Mouse (Mus musculus): Measurements from ENCODE around the gene Adap2. TPM values are rescaled to one million over a fixed set of nuclear protein-coding genes. Genes with fewer than 3 reads are reported as not detected.

Adap2 gene
- polyA plus RNA-seq, 1 experiment from 2014 or later, result 2.7 TPM

GRCm38 (mm10) chr11:80196351-80196750 is 42.4 kb downstream of the Adap2 start:
- no peaks in the 10 kb centered on the region for H3K27me3 ChIP-seq (replicated peaks; ENCODE audit: control insufficient read depth, insufficient read depth, low read length)
- DNase-seq (ENCODE audit: low spot score) (no peak), ATAC-seq (replicated peaks; ENCODE audit: low FRiP score) (no peak)
- H3K9ac ChIP-seq (ENCODE audit: low read depth, low read length), result no peak overlapping the region
- H3K4me2 ChIP-seq, result no peak overlapping the region
- WGBS, result 81% methylated on average over 7 of the region's 7 CpGs
- H3K4me1 ChIP-seq (replicated peaks; ENCODE audit: control insufficient read depth, insufficient read depth, low read length), result no peaks in the 10 kb centered on the region
- no peaks in the 10 kb centered on the region for H3K9me3 ChIP-seq (ENCODE audit: control insufficient read depth, low read length)
- H3K36me3 ChIP-seq (ENCODE audit: control insufficient read depth, insufficient read depth, low read length), result peaks cover 9% of the 10 kb centered on the region
- no peak overlapping the region for H3K27ac ChIP-seq (ENCODE audit: low read depth, low read length)
- H3K4me3 ChIP-seq (ENCODE audit: low read depth, low read length), result no peak overlapping the region

GRCm38 (mm10) chr11:80199316-80199715 is 45.4 kb downstream of the Adap2 start:
- 86% methylated on average over 3 of the region's 3 CpGs for WGBS
- Histone ChIP-seq H3K27ac (ENCODE audit: low read depth, low read length) (no peak overlapping the region), H3K4me1 (replicated peaks; ENCODE audit: control insufficient read depth, insufficient read depth, low read length) (no peaks in the 10 kb centered on the region), H3K36me3 (ENCODE audit: control insufficient read depth, insufficient read depth, low read length) (peaks cover 6% of the 10 kb centered on the region), H3K9ac (ENCODE audit: low read depth, low read length) (no peak overlapping the region), H3K4me3 (ENCODE audit: low read depth, low read length) (no peak overlapping the region), H3K4me2 (no peak overlapping the region), H3K9me3 (ENCODE audit: control insufficient read depth, low read length) (no peaks in the 10 kb centered on the region), H3K27me3 (replicated peaks; ENCODE audit: control insufficient read depth, insufficient read depth, low read length) (no peaks in the 10 kb centered on the region)
- ATAC-seq (replicated peaks; ENCODE audit: low FRiP score), result no peak; the same call in 1 of the 2 replicates
- DNase-seq (ENCODE audit: low spot score), result no peak

DNA sequence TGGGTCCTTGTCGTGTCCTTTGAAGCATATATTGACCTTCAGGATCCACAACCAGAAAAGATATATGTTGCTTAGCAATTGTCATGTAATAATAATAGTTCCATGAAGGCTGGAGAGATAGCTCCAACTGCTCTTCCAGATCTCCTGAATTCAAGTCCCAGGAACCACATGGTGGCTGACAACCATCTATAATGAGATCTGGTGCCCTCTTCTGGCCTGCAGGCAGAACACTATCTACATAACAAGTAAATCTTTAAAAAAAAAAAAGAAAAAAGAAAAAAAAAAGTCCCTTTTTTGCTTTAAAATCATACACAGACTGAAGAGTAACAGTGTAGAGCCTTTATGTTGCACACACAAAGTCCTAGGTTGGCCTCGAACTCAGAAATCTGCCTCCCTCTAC is 45.9 kb downstream of the Adap2 start:
- H3K4me1 ChIP-seq (replicated peaks; ENCODE audit: control insufficient read depth, insufficient read depth, low read length), result no peaks in the 10 kb centered on the region
- DNase-seq (ENCODE audit: low spot score), result no peak
- H3K27me3 ChIP-seq (replicated peaks; ENCODE audit: control insufficient read depth, insufficient read depth, low read length), result no peaks in the 10 kb centered on the region
- no peaks in the 10 kb centered on the region for H3K9me3 ChIP-seq (ENCODE audit: control insufficient read depth, low read length)
- H3K27ac ChIP-seq (ENCODE audit: low read depth, low read length), result no peak overlapping the region
- no peak for ATAC-seq (replicated peaks; ENCODE audit: low FRiP score)
- no peak overlapping the region for H3K4me3 ChIP-seq (ENCODE audit: low read depth, low read length)
- peaks cover 3% of the 10 kb centered on the region; the same call in 1 of the 2 replicates for H3K36me3 ChIP-seq (ENCODE audit: control insufficient read depth, insufficient read depth, low read length)
- no peak overlapping the region for H3K4me2 ChIP-seq
- no peak overlapping the region for H3K9ac ChIP-seq (ENCODE audit: low read depth, low read length)
- 92% methylated on average over 2 of the region's 2 CpGs for WGBS

- DNase-seq (ENCODE audit: low spot score) (no peak), ATAC-seq (replicated peaks; ENCODE audit: low FRiP score) (no peak)
- no peaks in the 10 kb centered on the region for H3K4me1 ChIP-seq (replicated peaks; ENCODE audit: control insufficient read depth, insufficient read depth, low read length)
- WGBS, result 76% methylated on average over 1 of the region's 1 CpGs
- no peaks in the 10 kb centered on the region for H3K27me3 ChIP-seq (replicated peaks; ENCODE audit: control insufficient read depth, insufficient read depth, low read length)
- H3K4me2 ChIP-seq, result no peak overlapping the region
- no peak overlapping the region for H3K4me3 ChIP-seq (ENCODE audit: low read depth, low read length)
- no peaks in the 10 kb centered on the region for H3K9me3 ChIP-seq (ENCODE audit: control insufficient read depth, low read length)
- H3K27ac ChIP-seq (ENCODE audit: low read depth, low read length), result no peak overlapping the region
- H3K36me3 ChIP-seq (ENCODE audit: control insufficient read depth, insufficient read depth, low read length), result peaks cover under 1% of the 10 kb centered on the region; the same call in 1 of the 2 replicates
- H3K9ac ChIP-seq (ENCODE audit: low read depth, low read length), result no peak overlapping the region
Observed at GRCm38 (mm10) chr11:80200326-80200725, 46.4 kb downstream of the Adap2 start.

GRCm38 (mm10) chr11:80202296-80202695 is 48.4 kb downstream of the Adap2 start:
- H3K4me3 ChIP-seq (ENCODE audit: low read depth, low read length), result no peak overlapping the region
- WGBS, result 79% methylated on average over 6 of the region's 6 CpGs
- no peak for ATAC-seq (replicated peaks; ENCODE audit: low FRiP score)
- H3K9ac ChIP-seq (ENCODE audit: low read depth, low read length), result no peak overlapping the region
- H3K27ac ChIP-seq (ENCODE audit: low read depth, low read length), result no peak overlapping the region
- no peaks in the 10 kb centered on the region for H3K9me3 ChIP-seq (ENCODE audit: control insufficient read depth, low read length)
- no peaks in the 10 kb centered on the region for H3K36me3 ChIP-seq (ENCODE audit: control insufficient read depth, insufficient read depth, low read length)
- H3K27me3 ChIP-seq (replicated peaks; ENCODE audit: control insufficient read depth, insufficient read depth, low read length), result no peaks in the 10 kb centered on the region
- H3K4me1 ChIP-seq (replicated peaks; ENCODE audit: control insufficient read depth, insufficient read depth, low read length), result no peaks in the 10 kb centered on the region
- H3K4me2 ChIP-seq, result no peak overlapping the region
- DNase-seq (ENCODE audit: low spot score), result no peak

DNA sequence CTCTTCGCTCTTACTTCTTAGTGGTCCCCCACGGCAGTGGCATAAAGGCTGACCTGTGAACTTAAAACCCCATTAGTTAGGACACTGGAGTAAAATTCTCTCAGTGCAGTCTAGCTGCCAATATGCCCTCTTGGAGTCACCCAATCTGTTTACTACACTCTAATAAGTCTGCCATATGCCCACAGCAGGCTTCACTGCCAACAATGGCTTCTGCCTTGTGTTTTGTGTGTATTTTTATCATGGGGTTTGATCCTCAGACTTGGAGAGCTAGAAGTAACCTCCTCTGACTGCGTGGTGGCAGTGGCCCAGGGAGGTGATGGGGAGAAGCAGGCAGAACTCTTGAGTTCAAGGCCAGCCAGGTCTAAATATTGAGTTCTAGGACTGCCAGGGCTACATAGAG is 50.1 kb downstream of the Adap2 start:
- Histone ChIP-seq H3K27ac (ENCODE audit: low read depth, low read length) (no peak overlapping the region), H3K4me1 (replicated peaks; ENCODE audit: control insufficient read depth, insufficient read depth, low read length) (no peaks in the 10 kb centered on the region), H3K36me3 (ENCODE audit: control insufficient read depth, insufficient read depth, low read length) (no peaks in the 10 kb centered on the region), H3K4me2 (no peak overlapping the region), H3K4me3 (ENCODE audit: low read depth, low read length) (no peak overlapping the region), H3K27me3 (replicated peaks; ENCODE audit: control insufficient read depth, insufficient read depth, low read length) (no peaks in the 10 kb centered on the region), H3K9ac (ENCODE audit: low read depth, low read length) (no peak overlapping the region), H3K9me3 (ENCODE audit: control insufficient read depth, low read length) (no peaks in the 10 kb centered on the region)
- whole genome bisulfite sequencing, result 73% methylated on average over 3 of the region's 3 CpGs
- no peak for DNase-seq (ENCODE audit: low spot score)
- ATAC-seq (replicated peaks; ENCODE audit: low FRiP score), result no peak

DNA sequence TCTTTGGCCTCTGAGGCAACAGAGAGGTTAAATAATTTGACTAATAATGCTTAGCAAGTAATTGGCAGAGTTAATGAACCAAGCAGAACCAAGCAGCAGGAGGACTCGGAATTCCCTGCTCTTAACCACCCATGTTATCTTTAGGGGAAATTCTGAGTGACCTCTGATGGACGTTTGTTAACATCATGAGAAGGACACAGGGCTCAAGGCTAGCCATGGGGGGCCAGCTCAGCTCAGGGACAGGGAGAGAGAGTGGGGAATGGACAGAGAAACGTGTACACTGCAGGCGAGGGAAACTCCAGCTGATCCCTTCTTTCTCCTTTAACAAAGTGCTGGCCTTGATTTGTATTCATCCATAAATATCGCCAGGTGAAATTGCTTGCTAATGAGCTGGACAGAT is 51.0 kb downstream of the Adap2 start:
- H3K4me1 ChIP-seq (replicated peaks; ENCODE audit: control insufficient read depth, insufficient read depth, low read length), result peaks cover under 1% of the 10 kb centered on the region; the same call in 1 of the 2 replicates
- DNase-seq (ENCODE audit: low spot score) (no peak), ATAC-seq (replicated peaks; ENCODE audit: low FRiP score) (no peak)
- H3K9ac ChIP-seq (ENCODE audit: low read depth, low read length), result no peak overlapping the region
- H3K4me2 ChIP-seq, result no peak overlapping the region
- H3K27ac ChIP-seq (ENCODE audit: low read depth, low read length), result no peak overlapping the region
- no peaks in the 10 kb centered on the region for H3K36me3 ChIP-seq (ENCODE audit: control insufficient read depth, insufficient read depth, low read length)
- 62% methylated on average over 5 of the region's 5 CpGs for WGBS
- no peaks in the 10 kb centered on the region for H3K9me3 ChIP-seq (ENCODE audit: control insufficient read depth, low read length)
- no peaks in the 10 kb centered on the region for H3K27me3 ChIP-seq (replicated peaks; ENCODE audit: control insufficient read depth, insufficient read depth, low read length)
- no peak overlapping the region for H3K4me3 ChIP-seq (ENCODE audit: low read depth, low read length)

DNA sequence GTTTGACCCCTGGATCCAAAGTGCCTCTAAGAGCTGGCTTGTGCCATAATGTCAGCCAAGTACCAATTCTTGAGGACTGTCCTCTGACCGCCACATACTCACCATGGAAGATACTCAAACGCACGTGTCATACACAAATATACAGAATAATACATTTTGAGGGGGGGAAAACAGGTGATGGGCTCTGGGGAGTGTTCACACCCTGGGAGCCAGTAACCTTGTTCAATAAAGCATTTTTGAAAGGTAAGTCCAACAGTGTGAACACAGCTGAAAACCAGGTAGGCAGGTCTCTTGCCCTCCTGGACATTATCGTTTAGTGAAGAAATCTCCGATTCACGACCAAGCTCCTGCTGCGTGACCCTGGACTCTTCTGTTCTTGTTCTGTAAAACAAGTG is 54.6 kb downstream of the Adap2 start:
- H3K27me3 ChIP-seq (replicated peaks; ENCODE audit: control insufficient read depth, insufficient read depth, low read length), result no peaks in the 10 kb centered on the region
- no peak for DNase-seq (ENCODE audit: low spot score)
- H3K27ac ChIP-seq (ENCODE audit: low read depth, low read length), result no peak overlapping the region
- no peak overlapping the region for H3K9ac ChIP-seq (ENCODE audit: low read depth, low read length)
- no peaks in the 10 kb centered on the region for H3K9me3 ChIP-seq (ENCODE audit: control insufficient read depth, low read length)
- H3K4me2 ChIP-seq, result no peak overlapping the region
- H3K4me1 ChIP-seq (replicated peaks; ENCODE audit: control insufficient read depth, insufficient read depth, low read length), result peaks cover 10% of the 10 kb centered on the region
- WGBS, result 36% methylated on average over 7 of the region's 7 CpGs
- H3K4me3 ChIP-seq (ENCODE audit: low read depth, low read length), result peak overlapping the region; percentile 80; the same call in 1 of the 2 replicates
- ATAC-seq (replicated peaks; ENCODE audit: low FRiP score), result no peak
- peaks cover 3% of the 10 kb centered on the region; the same call in 1 of the 2 replicates for H3K36me3 ChIP-seq (ENCODE audit: control insufficient read depth, insufficient read depth, low read length)

GRCm38 (mm10) chr11:80208860-80209800 is 55.2 kb downstream of the Adap2 start, which contains the start of gene Rhot1:
Gene Rhot1 (plus strand): TSS chr11:80209019.
- ATAC-seq (replicated peaks; ENCODE audit: low FRiP score) (peak; percentile 95), DNase-seq (ENCODE audit: low spot score) (peak; percentile 97)
- H3K27ac ChIP-seq (ENCODE audit: low read depth, low read length), result peak within 1 kb of the TSS; percentile 90
- peaks cover 3% of the 10 kb centered on the region; the same call in 1 of the 2 replicates for H3K36me3 ChIP-seq (ENCODE audit: control insufficient read depth, insufficient read depth, low read length)
- H3K4me3 ChIP-seq (ENCODE audit: low read depth, low read length), result peak within 1 kb of the TSS; percentile 80
- H3K4me1 ChIP-seq (replicated peaks; ENCODE audit: control insufficient read depth, insufficient read depth, low read length), result peaks cover 10% of the 10 kb centered on the region
- under 1% methylated on average over 70 of the region's 78 CpGs for WGBS
- peak within 1 kb of the TSS; percentile 86 for H3K9ac ChIP-seq (ENCODE audit: low read depth, low read length)
- H3K27me3 ChIP-seq (replicated peaks; ENCODE audit: control insufficient read depth, insufficient read depth, low read length), result no peaks in the 10 kb centered on the region
- H3K9me3 ChIP-seq (ENCODE audit: control insufficient read depth, low read length), result no peaks in the 10 kb centered on the region
- peak within 1 kb of the TSS; percentile 76 for H3K4me2 ChIP-seq
